Mouse (Mus musculus) stomach, embryonic 16.5 days (tissue): ENCODE data around the gene Gm49337. TPM values are rescaled to one million over a fixed set of nuclear protein-coding genes. Genes with fewer than 3 reads are reported as not detected.

Source experiments
- ATAC-seq: fragments of 200-750 bp; cut with Nextera tagmentation; 2 replicates; pipeline ENCODE4 v1.8.0; 2017; ENCODE audit warnings: moderate number of reproducible peaks, moderate TSS enrichment; ENCODE audit not compliant: insufficient read depth, low FRiP score
- H3K27ac ChIP-seq: fragments of 300-500 bp; sonication (generic); 2 replicates; pipeline ENCODE4 v1.5.1; 2014; ENCODE audit warnings: low read length
- H3K27me3 ChIP-seq: fragments of 300-500 bp; sonication (generic); 2 replicates; pipeline ENCODE4 v1.6.1; 2014; ENCODE audit warnings: low read length, control low read depth, mixed read lengths; ENCODE audit not compliant: control insufficient read depth, insufficient read depth
- H3K36me3 ChIP-seq: fragments of 300-500 bp; sonication (generic); 2 replicates; pipeline ENCODE4 v1.6.1; 2014; ENCODE audit warnings: low read length; ENCODE audit not compliant: control insufficient read depth, insufficient read depth
- H3K4me1 ChIP-seq: fragments of 300-500 bp; sonication (generic); 2 replicates; pipeline ENCODE4 v1.6.1; 2014; ENCODE audit warnings: low read length, control low read depth, mixed read lengths; ENCODE audit not compliant: control insufficient read depth, insufficient read depth
- H3K4me2 ChIP-seq: fragments of 300-500 bp; sonication (generic); 2 replicates; pipeline ENCODE4 v1.6.1; 2014; ENCODE audit warnings: low read depth, low read length, mixed read lengths
- H3K4me3 ChIP-seq: fragments of 300-500 bp; sonication (generic); replicated peaks from 2 replicates; pipeline ENCODE4 v1.5.1; 2014; ENCODE audit warnings: mild to moderate bottlenecking, low read length
- H3K9ac ChIP-seq: fragments of 300-500 bp; sonication (generic); 2 replicates; pipeline ENCODE4 v1.6.1; 2014; ENCODE audit warnings: low read length
- H3K9me3 ChIP-seq: fragments of 300-500 bp; sonication (generic); replicated peaks from 2 replicates; pipeline ENCODE4 v1.6.1; 2016; ENCODE audit warnings: low read length, control low read depth; ENCODE audit not compliant: control insufficient read depth
- WGBS: fragments of 180-500 bp; shearing (Covaris S2); extraction: QIAGEN DNeasy Blood & Tissue Kit; methylation state at CpG from one replicate; pipeline ENCODE4 v1.1.7; 2014; 5-methylcytosine and 5-hydroxymethylcytosine counted together
- polyA plus RNA-seq: library from polyadenylated mRNA; unstranded; fragments of >200 nt; fragmentation: Nextera tagmentation; extraction: Ambion mirVana; gene quantifications from 2 replicates; pipeline ENCODE4 v1.2.1, GENCODE M21; 2015

The Gm49337 gene
- polyA plus RNA-seq, 1 experiment from 2014 or later = not detected

- no peak overlapping the region for H3K4me2 ChIP-seq
- 92% methylated on average over 6 of the region's 6 CpGs for WGBS
- no peak overlapping the region for H3K4me3 ChIP-seq
- H3K27ac ChIP-seq = no peak overlapping the region
- 0 out of 2 replicates have a peak, but pooled peaks cover 7% of the 10 kb centered on the region for H3K36me3 ChIP-seq
- H3K4me1 ChIP-seq = no peaks in the 10 kb centered on the region
- no peak for ATAC-seq
- H3K27me3 ChIP-seq = no peaks in the 10 kb centered on the region
- no peak overlapping the region for H3K9ac ChIP-seq
- no peaks in the 10 kb centered on the region for H3K9me3 ChIP-seq
These were observed 148.9 kb downstream of the Gm49337 start for GRCm38 (mm10) chr4:116322127-116322526.

- Histone ChIP-seq H3K36me3 (0 out of 2 replicates have a peak, but pooled peaks cover 4% of the 10 kb centered on the region), H3K4me3 (no peak overlapping the region), H3K9me3 (no peaks in the 10 kb centered on the region), H3K27ac (no peak overlapping the region), H3K9ac (no peak overlapping the region), H3K4me1 (no peaks in the 10 kb centered on the region), H3K4me2 (no peak overlapping the region), H3K27me3 (no peaks in the 10 kb centered on the region)
- WGBS = 95% methylated on average over 3 of the region's 3 CpGs
- no peak for ATAC-seq
These were observed 156.1 kb downstream of the Gm49337 start for GRCm38 (mm10) chr4:116329256-116329655.

- ATAC-seq = no peak
- no peaks in the 10 kb centered on the region for H3K9me3 ChIP-seq
- H3K27ac ChIP-seq = no peak overlapping the region
- WGBS = 75% methylated on average over 1 of the region's 1 CpGs
- H3K4me3 ChIP-seq = no peak overlapping the region
- H3K9ac ChIP-seq = no peak overlapping the region
- no peaks in the 10 kb centered on the region for H3K4me1 ChIP-seq
- no peak overlapping the region for H3K4me2 ChIP-seq
- H3K36me3 ChIP-seq = no peaks in the 10 kb centered on the region
- H3K27me3 ChIP-seq = no peaks in the 10 kb centered on the region
These were observed 163.1 kb downstream of the Gm49337 start for GRCm38 (mm10) chr4:116336294-116336693.

- no peaks in the 10 kb centered on the region for H3K4me1 ChIP-seq
- H3K4me2 ChIP-seq = no peak overlapping the region
- no peak for ATAC-seq
- H3K4me3 ChIP-seq = no peak overlapping the region
- no peaks in the 10 kb centered on the region for H3K36me3 ChIP-seq
- H3K9me3 ChIP-seq = no peaks in the 10 kb centered on the region; the same call in 1 of the 2 replicates
- no peaks in the 10 kb centered on the region for H3K27me3 ChIP-seq
- H3K9ac ChIP-seq = no peak overlapping the region
- no peak overlapping the region for H3K27ac ChIP-seq
These were observed 168.9 kb downstream of the Gm49337 start for GRCm38 (mm10) chr4:116342119-116342518.

Other genes starting within 250 kb of the Gm49337 start
- not detected in 2 replicates for gene Dmbx1, start 233.5 kb upstream of the Gm49337 start, polyA plus RNA-seq
- 14.0 and 15.9 TPM in 2 replicates for gene Faah, start 155.5 kb upstream of the Gm49337 start, polyA plus RNA-seq
- 18.5 and 18.8 TPM in 2 replicates for gene Nsun4, start 119.5 kb upstream of the Gm49337 start, polyA plus RNA-seq
- gene Uqcrh, start 98.3 kb upstream of the Gm49337 start, polyA plus RNA-seq = 512 and 553 TPM in 2 replicates
- gene Lrrc41, start 98.1 kb upstream of the Gm49337 start, polyA plus RNA-seq = 65.9 and 67.1 TPM in 2 replicates
- gene Rad54l, start 49.7 kb upstream of the Gm49337 start, polyA plus RNA-seq = 20.9 and 24.1 TPM in 2 replicates
- gene Pomgnt1, start 49.5 kb upstream of the Gm49337 start, polyA plus RNA-seq = 49.4 and 50.0 TPM in 2 replicates
- gene Lurap1, start 22.0 kb upstream of the Gm49337 start, polyA plus RNA-seq = 2.6 and 3.0 TPM in 2 replicates
- 76.4 and 99.5 TPM in 2 replicates for gene Tspan1, start 5.8 kb upstream of the Gm49337 start, polyA plus RNA-seq
- not detected in 2 replicates for gene 1700042G07Rik, start within 50 bp of the Gm49337 start, polyA plus RNA-seq
- 12.3 and 12.6 TPM in 2 replicates for gene Pik3r3, start 48.2 kb downstream of the Gm49337 start, polyA plus RNA-seq